Mouse (Mus musculus) kidney, postnatal 14 days (tissue): ENCODE measurements around the gene Mapk1ip1.
A peak's percentile ranks its signal among the peaks of the same experiment; 100 is the strongest.

Experiments
- DNase-seq: peaks from one replicate; pipeline ENCODE4 v3.0.0; 2022; ENCODE audit warnings: mixed read lengths

The Mapk1ip1 gene

DNA sequence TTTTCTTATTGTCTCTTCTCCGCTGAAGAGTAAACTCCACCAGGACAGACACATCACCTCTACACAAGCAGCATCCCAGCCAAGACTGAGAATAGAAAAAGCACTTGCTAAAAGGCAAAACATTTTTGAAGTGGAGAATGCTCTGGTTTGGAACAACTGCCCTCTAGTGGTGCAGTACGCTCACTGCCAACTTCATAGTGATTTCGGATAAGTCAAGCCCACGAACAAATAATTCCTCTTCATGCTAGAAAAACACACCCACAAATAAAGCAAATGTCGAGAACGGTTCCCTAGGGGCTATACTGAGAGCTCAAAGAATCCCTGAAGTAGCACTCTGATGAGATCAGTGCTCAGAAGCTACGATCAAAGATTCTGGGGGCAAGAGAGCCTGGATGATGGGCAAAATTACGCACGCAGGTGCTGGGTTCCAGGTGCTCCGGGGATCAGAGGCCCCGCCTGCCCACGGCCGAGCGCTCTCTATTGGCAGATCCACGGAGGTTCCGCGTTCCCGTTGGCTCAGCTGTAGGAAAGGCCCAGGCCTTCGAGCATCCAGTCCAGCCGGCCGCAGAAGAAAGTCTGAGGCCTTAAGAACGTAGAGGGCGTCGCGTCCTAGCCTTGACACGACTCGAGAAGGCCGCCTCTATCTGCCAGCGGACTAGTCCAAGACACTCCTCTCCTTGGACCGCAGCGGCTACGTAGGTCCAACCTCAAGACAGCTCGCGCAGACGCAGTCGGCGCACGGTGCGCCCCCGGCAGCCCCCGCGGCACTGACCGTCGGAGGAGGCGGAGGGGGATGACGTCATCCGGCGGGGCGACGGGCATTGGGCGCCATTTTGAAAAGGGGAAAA is at the start of gene Mapk1ip1, which contains the start of gene Ppp2r2d:
Gene Mapk1ip1 (minus strand): TSS at position 730 of the 848 bp plus-strand sequence.
Gene Ppp2r2d (plus strand): TSS at position 536 of the 848 bp plus-strand sequence.
- peak; percentile 98 for DNase-seq

DNA sequence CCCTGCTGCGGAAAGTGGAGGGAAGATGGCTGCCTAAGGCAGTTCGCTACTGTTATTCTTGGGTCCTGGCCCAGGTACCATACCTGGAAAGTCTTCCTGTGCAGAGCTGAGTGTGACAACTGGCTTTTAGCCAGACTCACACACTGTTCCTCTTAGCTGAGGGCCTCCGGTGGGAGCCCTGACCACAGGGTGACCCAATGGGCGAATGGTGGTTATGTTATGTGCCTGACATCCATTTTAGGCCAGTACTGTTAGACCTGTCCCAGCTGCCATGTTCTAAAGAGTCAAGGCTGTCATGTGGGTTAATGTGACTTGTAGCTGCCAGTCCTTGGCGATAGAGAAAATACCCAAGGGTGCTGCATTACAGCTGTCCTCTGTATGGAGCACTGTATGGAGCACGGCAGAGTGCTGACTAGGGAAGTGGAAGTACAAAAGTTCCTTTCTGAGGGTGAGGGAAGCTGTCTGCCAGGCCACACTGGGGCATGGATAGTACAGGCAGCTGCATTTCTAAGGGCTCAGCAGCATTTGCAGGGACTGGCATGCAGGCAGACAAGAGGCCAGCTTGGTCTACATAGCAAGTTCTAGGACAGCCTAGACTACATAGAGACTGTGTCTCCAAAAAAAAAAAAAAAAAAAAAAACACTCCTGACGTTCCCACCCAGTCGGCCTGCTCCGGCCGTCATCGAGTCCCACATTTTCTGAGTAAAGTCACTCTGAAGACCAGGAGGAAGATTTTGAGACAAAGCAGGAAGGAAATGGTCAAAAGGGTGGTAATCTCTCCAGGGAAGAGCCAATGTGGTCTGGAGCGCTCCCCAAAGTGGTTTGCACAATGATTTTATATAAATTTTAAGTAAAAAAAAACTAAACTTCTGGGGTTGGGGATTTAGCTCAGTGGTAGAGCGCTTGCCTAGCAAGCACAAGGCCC is 39.6 kb upstream of the Mapk1ip1 start:
- peak; percentile 17 for DNase-seq

DNA sequence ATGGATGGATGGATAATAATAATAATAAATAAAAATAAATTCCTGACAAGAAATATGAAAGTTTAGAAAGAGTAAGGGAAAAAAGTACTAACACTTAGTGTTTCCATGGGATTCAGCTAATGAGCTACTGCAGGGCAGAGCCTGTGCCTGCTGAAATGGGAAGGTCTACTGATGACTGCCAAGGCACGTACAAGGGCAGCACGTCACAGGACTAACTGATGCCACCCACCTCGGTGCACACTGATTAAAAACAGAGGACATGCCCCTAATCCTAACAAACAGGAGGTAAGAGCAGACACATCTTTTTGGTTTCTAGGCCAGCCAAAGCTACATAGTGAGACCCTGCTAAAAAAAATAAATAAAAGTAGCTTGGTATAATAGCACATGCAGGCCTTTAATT is 37.7 kb upstream of the Mapk1ip1 start:
- no peak for DNase-seq

DNA sequence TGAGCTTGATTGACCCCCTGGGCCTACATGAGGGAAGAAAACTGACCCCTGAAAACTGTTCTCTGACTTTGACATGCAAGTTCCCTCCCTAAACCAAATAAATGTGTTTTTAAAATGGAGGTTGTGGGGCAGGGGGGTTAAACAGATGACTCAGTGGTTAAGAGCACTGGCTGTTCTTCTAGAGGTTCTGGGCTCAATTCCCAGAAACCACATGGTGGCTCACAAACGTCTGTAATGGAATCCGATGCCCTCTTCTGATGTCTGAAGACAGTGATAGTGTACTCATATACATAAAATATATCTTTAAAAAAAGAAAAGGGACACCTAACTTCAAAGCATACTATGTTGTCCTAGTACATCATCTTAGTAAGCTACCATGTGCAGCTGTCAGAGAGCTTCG is 29.0 kb upstream of the Mapk1ip1 start:
- no peak for DNase-seq

DNA sequence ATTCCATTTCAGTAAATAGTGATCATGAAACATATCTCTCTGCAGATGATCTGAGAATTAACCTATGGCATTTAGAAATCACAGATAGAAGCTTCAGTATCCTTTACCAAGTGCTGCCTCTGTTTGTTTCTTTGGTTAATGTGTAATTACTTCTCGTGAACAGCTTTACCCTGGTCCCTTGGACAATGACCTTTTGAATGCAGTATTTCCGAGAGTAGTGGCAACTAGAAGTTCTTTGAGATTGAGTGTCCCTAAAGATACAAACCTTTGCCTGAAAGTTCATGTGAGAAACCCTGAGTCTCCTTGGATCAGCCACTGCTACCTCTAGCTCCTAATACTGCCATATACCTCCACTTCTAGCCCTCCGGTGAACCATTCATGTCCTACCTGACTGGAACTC is 26.9 kb upstream of the Mapk1ip1 start:
- peak; percentile 24 for DNase-seq

DNA sequence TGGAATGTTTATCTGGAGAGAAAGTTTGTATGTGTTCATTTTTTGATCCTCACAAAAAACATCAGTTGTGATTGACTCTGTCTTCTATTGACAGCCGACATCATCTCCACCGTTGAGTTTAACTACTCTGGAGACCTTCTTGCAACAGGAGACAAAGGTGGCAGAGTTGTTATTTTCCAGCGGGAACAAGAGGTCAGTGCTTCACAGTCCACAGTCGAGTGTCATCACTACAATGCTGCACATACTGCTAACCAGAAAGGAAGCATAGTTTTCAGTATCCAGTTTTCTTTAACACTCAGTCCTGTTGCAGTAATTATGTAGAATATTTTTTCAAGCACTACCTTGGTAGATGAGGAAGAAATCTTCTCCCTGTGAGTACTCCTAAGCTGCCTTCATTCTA is 22.2 kb upstream of the Mapk1ip1 start:
- DNase-seq: no peak

DNA sequence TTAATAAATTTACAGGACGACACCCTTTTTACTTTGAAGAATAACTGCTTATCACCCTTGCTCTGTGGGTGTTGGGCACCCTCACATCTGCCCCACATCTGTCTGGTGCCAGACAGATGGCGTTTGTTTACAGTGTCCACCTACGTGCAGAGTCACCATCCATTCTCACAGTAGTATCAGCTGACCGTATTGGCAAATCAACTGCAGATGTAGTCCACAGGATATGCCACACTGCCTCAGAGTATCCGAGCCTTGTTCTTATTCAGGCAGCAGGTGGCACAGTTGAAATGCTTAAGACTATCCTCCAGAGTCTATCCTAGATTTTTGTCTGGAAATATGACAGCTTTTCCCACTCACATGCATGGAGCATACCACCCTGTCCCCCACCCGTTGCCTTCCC is 21.2 kb upstream of the Mapk1ip1 start:
- no peak for DNase-seq

DNA sequence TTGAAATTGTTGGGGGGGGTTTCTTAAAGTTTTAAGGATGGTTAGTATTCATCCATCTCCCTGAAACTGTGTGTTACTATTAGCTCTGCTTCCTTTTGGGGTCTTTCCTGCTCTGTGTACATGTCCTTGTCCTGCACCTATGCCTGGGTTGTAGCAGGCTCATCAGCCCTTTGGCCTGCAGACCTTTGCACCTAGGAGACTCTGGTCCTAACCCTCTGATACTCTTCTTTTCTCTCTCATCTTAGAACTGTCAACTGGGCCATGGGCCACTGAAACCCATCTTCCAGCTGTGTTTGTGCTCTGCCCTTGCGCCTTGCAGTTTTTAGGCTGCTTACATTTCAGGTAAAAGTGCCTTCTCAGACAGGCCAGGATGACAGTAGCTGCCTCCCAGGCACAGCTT is 18.7 kb upstream of the Mapk1ip1 start:
- DNase-seq: no peak

DNA sequence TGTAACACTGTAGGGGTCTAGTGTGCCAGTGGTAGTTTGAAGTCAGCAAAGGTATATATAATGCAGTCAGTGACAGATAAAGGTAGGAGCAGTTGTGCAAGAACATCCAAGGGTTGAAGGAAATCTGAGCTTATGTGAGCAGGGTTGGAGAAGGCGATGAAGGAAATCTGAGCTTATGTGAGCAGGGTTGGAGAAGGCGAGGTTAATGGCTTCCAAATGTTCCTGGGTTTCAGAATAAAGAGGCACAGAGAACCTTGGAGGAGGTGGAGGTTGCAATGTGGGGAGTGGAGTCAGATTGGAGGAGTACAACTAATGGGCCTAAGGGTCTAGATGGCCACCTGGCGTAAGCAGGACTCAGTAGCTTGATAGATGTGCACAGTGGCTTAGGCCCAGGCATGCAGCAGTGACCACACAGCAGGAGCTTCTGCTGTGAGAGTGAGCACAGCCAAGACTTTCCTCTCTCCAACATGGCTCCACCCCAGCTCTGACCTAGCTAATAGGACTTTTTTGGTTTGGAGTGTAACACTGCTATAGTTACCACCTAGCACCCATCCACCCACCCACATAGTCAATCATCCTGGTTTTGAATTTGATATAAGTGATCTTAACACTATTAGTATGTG is 18.0 kb upstream of the Mapk1ip1 start:
- DNase-seq: no peak

DNA sequence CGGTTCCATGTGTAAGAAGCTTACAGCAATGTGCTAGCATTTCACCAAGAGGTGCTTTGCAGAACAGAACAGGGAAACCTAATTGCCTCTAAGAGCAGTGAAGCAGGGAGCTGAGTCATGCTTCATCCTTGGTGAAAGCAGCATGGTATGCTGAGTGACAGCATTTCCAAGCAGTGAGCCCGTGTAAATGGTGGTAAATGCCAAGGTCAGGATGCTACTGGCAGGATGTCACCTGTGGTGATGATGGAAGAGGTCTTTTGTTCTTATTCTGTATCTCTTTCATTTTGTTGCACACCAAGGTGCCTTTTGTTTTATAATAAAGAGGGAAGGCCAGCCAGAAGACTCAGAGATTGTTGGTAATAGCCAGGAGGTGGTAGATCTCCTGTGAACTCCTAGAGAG is 10.6 kb upstream of the Mapk1ip1 start:
- no peak for DNase-seq

DNA sequence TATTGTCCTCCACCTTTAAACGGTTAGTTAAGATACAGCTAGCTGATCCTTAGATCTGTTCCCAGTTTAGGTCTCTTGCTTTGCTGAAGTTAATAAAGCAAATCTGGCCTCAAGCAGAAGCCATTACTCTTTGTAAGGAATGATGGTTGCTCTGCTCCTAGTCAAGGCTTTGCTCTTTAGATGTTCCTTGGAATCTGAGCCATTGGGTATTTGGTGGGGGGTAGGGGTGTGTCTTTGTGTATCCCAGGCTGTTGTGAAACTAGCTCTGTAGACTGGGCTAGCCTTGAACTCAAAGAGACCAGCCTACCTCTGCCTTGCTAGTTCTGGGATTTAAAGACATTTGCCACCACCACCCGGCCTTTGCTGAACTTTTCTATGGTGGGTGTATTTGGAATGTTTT is 8.1 kb upstream of the Mapk1ip1 start:
- DNase-seq: no peak

DNA sequence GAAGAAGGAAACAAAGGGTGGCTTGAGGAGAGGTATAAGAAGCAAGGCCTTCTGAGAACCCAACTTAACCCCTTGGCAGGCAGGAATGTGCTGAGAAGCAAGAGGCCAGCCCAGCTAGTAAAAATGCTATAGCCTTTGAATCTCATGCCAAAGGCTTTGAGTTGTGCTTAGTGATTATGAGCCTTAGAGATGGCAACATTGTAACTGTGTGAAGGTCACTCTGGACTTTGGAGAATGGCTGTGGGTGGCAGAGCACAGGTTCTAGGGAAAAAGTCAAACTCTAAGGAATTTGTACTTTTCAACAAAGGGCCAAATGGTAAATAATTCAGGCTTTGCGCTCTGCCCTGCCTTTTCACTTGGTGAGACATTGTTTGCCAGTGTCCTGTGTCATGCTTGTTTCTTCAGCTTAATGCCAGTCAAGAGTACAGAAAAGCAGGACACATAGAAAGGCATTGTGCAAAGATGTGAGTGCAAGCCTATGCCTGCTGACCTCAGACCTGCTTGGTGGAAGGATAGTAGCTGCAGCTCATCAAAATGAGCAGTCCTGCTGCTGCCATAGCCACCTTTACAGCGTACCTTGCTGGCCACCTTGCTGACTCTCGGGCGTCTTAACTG is 7.5 kb upstream of the Mapk1ip1 start:
- no peak for DNase-seq

DNA sequence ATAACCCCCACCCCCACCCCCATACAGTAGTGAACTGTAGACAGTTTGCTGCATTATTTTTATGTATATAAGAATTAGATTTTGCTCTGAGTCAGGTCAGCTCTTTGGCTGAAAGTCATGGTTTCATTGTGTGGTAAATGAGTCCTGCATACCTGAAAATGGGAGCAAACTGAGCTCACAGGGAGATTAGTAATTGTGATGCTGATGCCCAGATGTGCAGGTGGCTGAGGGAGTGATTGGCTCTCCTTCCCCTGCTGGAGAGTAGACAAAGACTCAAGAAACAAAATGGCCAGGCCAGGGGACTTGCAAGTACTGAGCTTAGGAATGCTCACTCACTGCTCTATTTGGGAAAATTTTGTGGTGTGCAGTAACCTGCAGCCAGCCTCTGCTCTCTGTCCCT is 4.0 kb upstream of the Mapk1ip1 start:
- no peak for DNase-seq

DNA sequence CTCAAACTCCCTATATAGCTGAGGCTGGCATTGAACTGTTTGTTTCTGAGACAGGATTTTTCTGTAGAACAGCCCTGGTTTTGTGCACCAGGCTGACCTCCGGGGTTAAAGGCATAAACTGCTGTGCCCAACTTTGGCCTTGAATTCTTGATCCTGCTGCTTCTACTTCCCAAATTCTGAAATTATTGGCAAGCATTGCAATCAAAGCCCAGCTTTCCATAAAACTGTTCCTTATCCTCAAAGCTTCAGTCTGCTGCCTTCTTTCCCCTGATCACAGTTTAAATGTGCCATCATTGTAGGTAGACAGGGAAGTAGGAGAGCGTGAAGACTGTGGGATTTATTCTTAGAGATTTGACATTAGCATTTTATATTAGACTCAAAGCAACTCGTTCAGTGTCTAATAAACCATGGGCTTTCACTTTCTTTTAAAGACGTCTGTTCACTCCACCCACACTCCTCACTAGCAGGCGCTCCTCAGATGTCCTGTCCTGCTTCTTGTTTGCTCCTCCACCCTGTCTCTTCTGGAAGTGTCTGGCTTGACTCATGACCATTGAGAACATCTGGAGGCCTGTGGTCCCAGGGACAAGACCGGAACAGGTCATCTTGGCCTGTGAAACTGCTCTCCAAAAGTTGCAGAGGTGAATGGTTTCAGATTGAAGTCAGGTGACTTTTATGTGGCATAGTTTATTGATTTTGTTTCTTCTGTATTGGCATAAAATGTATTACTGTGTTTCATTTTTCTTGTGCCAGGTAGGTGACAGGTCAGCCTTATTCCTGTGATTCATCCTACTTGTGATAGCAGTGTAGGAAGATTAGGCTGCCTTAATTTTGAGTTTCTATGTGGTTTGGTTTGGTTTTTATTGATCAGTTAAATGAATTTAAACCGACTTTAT is 2.2 kb upstream of the Mapk1ip1 start:
- no peak for DNase-seq

DNA sequence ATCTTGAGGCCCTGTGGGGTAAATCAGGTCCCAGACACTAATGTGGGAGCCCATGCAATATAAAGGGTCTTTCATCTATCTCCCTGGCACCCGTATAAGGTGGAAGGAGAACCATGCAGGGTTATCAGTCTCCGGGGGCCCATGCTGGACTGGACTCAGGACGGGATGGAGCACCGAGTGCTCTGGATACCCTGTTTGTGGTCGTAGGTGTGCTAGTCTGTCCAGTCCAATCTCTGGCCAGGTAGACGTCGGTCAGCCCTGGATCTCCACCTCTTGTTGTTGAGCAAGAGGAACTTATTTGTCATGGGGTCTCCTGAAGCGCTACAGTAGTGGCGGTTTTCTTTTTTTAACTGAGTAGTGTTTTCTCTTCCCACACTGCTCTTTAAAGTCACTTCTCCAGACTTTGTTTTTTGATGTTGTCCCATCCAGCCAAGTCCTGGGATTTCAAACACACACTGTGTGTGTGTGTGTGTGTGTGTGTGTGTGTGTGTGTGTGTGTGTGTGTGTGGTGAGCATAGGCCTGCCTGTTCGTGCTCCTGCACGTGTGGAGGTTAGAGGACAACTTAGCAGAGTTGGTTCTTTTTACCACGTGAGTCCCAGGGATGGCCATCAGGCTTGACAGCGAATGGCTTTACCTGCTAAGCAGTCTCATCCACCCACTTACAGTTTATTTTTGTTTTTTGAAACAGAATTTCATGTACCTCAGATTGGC is 1.4 kb upstream of the Mapk1ip1 start:
- DNase-seq: no peak

DNA sequence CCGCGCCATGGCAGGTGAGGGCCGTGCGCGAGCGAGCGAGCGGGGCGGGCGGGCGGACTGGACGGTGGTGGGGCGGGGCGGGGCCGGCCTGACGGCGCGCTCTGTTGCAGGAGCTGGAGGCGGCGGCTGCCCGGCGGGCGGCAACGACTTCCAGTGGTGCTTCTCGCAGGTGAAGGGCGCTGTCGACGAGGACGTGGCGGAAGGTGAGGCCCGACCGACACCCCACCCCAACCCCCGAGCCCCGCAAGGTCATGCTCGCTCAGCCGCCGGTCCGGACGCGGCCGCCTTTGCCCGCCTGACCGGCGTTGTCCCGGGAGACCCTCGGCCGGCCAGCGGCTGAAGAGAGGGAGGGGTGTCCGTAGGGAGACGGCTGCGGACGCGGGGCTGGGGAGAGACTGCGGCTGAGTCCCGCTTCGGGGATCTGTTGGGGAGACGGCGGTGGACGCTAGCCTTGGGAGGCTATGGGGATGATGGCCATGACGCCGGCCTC is 474 bp upstream of the Mapk1ip1 start:
- no peak for DNase-seq

DNA sequence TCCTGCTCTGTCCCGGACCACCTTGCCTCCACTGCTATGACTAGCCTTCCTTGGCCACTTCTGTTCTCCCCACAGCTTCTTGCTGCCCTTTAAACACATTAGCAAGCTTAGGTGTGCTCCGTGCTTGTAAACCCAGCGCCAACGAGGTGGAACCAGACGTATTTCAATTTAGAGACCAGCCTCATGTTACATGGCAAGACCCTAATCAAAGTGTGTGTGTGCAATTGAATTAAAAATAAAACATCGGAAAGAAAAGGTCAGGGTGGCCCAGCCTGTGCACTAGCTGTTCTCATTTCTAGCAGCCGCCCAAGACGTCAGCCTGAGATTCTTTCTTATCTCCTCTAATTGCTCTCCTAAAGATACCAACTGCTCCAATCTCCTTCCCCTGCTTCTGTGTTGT is 962 bp downstream of the Mapk1ip1 start:
- DNase-seq: no peak

DNA sequence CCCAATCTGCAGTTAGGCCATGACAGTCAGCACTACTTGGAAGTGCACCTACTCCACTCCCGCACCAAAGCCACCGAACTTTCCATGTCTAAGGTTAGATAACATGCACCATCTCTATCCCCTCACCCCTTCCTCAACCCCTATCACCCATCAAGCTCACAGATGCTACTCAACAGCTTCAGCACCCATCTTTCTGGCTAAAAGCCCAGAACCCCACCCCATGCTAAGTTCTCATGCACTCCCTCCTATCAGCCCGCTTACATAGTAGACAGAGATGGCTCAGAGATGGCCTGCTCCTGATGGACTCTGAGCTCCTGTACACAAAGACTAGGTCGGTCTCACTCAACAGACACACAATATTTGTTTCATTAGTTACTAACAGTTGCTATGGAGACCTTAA is 2.7 kb downstream of the Mapk1ip1 start:
- DNase-seq: no peak

DNA sequence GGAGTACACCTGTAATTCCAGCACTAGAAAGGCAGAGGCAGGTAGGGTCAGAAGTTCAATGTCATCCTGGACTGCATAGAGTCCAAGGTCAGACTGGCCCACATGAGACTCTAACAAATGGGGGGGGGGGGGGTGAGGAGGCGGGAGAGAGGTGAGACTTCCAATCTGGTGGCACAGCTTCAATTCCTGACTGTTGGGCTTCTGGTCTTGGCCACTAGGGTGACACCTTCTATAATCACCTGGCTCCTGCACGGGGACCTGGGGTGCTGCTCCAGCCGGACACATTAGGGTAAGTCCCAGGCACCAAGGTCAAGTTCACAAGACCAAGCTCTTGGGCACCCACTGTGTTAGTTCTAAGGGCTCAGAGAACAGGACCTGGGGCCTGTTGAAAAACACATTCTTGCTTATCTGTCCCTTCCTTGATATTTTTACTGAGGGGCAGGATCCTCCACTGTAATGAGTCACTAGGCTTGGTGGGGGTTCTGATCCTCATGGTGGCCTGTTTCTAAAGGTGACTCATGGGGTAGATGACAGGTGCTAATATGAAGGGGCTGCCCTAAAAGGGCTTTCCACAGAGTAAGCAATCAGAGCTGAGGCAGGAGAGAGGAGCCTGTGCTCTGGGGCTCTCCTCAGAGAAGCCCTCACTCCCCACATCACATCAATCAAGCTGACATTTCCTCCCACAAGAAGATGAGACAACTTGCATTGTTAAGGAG is 4.5 kb downstream of the Mapk1ip1 start:
- no peak for DNase-seq

DNA sequence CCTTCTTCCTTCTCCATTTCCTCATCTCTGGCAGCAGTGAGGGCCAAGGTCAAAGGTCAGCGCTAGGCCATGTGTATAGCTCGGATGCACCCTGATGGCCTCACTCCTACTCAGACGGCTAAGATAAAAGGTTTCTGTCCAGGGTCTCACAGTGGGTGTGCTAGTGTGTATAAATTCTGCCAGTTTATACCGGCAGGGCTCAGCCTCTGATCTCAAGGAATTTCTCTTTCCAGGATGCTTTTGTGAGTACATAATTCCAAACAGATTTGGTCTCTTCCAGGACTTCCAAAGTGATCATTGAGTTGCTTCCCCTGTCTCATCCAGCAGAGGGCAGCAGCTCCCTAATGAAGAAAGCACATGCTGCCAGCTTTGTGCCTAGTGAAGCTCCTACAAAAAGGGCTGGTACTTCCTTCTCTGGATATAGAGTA is 5.5 kb downstream of the Mapk1ip1 start:
- peak; percentile 84 for DNase-seq
